Mouse (Mus musculus) induced T-regulatory cell, adult 2 months (primary cell): ENCODE measurements around the gene Taf15.

Source experiments
- DNase-seq: peaks from one replicate; pipeline ENCODE4 v3.0.0-alpha.2; 2012; ENCODE audit warnings: low read depth

Gene Taf15

GRCm38 (mm10) chr11:83457912-83458601 lies 14.8 kb upstream of the Taf15 start:
- DNase-seq: no peak

DNA sequence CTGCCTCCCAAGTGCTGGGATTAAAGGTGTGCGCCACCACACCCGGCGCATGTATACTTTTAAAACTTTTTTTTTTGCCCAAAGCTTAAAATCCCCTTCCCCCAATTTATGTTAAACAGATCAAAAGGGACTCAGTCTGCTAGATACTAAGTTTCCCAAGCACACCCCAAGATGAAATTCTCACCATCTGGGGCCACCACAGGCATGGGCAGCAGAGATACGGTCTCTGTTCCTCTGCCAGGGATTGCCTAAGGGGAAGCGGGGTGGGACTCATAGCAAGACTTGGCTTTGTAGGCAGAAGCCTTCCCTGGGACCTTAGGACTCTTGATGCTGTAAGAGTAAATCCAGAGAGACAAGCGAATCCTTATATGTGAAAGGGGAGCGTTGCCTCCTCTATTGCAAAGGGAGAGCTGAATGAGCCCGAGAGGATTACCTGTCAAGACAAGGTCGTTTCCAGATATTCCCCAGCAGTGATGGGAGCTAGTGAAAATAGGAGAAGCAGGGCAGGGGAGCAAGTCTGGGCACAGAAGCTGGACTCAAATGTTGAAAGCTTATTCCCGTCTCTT lies 11.3 kb upstream of the Taf15 start:
- DNase-seq: no peak

GRCm38 (mm10) chr11:83462711-83463244 lies 10.1 kb upstream of the Taf15 start, which contains the start of gene Mmp28:
TSS of gene Mmp28 (minus strand) at chr11:83463071.
- peak; percentile 27 for DNase-seq

DNA sequence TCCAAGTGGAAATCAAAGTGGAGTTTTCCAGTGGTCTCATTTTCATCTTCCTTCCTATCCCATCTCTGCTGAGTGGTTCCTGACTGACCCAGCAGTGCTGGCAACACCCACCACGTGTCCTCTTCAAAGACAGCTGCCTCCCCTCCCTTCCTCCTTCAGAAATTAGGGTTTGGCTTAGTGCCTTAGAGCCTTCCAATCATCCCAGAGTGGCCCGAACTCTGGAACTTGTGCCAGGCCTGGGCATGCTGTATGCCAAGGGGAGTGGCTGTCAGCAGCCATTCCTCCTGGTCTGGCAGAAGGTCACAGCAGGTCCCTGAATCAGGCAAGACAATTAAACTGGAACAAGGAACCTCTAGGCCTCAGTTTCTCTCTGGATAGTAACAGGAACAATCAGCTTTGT lies 6.9 kb upstream of the Taf15 start:
- no peak for DNase-seq

- DNase-seq: no peak
Observed at GRCm38 (mm10) chr11:83467120-83467652, 5.7 kb upstream of the Taf15 start.

- DNase-seq: no peak
Observed at GRCm38 (mm10) chr11:83468765-83469164, 4.1 kb upstream of the Taf15 start.

DNA sequence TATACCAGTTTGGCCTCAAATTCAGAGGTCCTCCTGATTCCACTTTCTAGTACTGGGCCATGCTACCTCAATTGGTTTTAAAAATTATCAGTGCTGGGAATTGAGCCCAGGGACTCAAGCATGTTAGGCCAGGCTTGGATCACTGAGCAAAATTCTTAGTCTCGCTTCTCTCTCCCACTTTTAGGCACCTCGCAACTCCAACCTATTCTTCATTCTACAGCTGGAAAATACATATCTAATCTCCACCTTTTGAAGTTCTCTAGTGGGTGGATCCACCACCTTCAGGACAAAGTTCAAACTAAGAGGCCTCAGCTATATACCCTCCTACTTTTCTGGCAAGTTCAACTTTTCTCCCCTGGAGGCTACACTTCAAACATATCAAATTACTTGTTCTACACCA lies 1.1 kb upstream of the Taf15 start:
- DNase-seq: no peak

GRCm38 (mm10) chr11:83473235-83474016 lies 540 bp downstream of the Taf15 start:
- DNase-seq: no peak

GRCm38 (mm10) chr11:83491488-83491887 lies 18.6 kb downstream of the Taf15 start:
- DNase-seq: peak; percentile 33

- DNase-seq: no peak
Observed at GRCm38 (mm10) chr11:83495571-83495970, 22.7 kb downstream of the Taf15 start.

GRCm38 (mm10) chr11:83504308-83504707 lies 31.4 kb downstream of the Taf15 start:
- no peak for DNase-seq

GRCm38 (mm10) chr11:83509521-83509920 lies 36.6 kb downstream of the Taf15 start:
- no peak for DNase-seq

DNA sequence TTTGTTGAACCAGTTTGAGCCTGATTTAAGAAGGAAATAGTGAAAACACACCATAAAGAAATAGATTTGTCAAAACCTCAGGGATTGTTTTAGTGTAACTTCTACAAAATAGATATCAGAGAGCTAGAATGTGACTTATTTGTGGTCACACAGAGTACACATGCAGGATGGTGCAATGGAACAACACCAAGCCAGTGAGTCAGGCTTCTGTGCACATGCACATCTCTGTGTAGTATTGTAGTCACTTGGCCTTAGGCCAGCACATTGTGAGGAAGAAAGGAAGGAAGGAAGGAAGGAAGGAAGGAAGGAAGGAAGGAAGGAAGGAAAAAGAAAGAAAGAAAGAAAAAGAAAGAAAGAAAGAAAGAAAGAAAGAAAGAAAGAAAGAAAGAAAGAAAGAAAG lies 44.3 kb downstream of the Taf15 start:
- DNase-seq: no peak

- no peak for DNase-seq
Observed at GRCm38 (mm10) chr11:83518371-83518770, 45.5 kb downstream of the Taf15 start.

- DNase-seq: no peak
Observed at GRCm38 (mm10) chr11:83522075-83522474, 49.2 kb downstream of the Taf15 start, which contains the start of gene Heatr9. TSS of gene Heatr9 (minus strand) at chr11:83522175.

DNA sequence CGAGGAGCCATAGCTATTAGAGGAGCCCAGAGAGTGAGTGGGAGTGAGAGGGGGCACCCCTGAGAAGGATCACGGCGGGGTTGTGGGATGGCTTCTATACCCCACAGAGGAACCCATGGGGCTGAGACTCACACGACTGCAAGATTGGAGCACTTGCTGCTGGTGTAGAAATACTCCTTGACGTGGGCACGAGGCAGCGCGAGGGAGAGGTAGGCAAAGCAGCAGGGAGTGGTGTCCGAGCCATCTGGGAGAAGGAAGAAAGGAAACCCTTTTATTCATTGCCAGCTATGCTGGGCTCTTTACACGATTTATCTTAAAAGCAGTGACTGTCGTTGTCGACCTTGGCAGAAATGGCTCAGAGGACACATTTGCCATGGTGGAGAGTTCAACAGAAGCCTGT lies 56.1 kb downstream of the Taf15 start:
- no peak for DNase-seq

DNA sequence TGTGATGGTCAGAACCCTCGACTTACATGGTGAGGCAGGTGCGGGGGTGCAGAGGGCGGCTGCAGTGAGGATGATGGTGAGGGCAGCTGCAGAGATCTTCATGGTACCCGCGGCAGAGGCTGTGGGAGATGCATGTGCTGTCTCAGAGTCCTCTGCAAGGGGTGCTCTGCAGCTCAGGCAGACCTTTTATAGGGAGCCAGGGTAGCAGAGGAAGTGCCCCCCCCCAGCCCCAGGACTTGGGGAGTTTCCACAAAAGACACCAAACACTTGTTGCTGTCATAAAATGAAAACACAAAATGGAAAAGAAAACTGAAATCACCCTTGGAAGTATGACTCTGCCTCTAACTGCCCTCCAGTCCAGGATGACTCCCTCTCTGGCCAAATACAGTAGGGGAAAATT lies 57.5 kb downstream of the Taf15 start, which contains the start of gene Ccl5:
TSS of gene Ccl5 (minus strand) at position 159 of the 400 bp plus-strand sequence.
- peak; percentile 65 for DNase-seq

DNA sequence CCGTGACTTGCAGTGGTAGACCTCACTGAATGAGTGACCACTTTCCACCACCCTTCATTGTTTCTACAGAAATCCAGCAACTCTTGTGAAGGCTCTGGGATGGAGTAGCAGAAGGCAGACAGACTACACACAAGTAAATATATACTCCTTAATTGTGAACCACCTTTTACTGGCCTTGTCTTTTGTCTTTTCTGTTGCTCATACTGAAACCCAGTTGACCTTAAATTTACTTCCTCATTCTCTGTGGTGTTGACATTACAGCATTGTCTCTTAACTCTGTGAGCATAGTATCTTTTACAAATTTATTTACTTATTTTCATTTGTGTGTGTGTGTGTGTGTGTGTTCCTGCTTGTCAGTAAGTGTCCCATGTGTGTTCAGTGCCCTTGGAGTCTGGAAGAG lies 60.3 kb downstream of the Taf15 start:
- peak; percentile 49 for DNase-seq

- peak; percentile 76 for DNase-seq
Observed at GRCm38 (mm10) chr11:83534143-83534542, 61.3 kb downstream of the Taf15 start.

DNA sequence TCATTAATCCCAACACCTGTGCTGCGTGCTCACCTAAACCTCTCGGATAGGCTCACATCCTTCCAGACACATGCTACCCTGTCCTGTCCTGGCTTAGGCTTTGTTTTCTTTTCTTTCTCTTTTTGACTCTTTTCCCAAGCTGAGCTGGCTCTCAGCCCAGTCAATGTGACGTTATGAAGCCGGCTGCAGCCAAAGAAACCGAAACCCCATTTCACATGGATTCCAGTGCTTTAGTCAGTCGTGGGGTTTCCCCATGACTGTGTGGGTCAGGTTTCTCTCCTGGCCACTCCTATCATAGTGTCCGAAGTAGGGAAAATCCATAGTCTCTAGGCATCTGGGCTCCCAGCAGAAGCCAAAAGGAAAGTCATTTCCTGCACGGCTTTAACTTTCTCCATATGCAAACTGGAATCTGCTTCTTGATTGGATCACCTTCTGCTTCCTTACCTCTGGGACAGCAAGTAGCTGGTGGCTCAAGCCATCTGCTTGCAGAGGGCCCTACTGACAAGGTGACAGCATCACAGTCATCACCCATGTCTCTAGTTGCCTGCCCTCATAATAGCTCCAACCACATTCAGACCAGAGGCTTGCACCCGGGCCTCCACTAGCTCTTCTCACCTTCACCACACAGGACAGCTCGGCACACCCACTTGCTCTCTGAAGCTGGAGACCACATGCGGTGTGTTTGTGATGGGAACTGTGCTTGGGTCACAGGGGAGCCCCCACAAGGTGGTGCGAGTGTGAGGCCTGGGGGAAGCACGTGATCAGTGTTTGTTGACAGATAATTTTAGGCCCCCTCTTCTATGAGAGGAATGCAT lies 61.9 kb downstream of the Taf15 start:
- peak; percentile 79 for DNase-seq

DNA sequence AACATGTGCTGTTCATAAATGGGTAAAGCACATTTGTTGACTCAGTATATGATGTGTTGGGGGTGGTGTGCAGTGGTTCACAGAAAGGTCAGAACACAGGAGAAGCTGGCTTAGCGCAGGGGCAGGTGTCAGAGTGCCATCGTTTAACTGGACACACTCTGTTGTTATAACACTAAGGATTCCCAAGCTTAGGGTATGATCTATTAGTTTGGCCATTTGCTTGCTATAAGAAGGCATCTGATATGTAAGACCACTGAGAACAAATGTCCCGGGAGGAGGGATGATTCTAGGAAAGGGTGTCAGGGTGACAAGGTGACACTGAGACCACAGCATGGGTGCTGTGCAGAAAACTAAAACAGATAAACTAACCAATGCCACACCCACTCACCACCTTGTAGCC lies 63.9 kb downstream of the Taf15 start:
- DNase-seq: peak; percentile 62
